Mouse (Mus musculus) liver, postnatal 0 days (tissue): ENCODE measurements around the gene Foxc2. TPM values are rescaled to one million over a fixed set of nuclear protein-coding genes. Genes with fewer than 3 reads are reported as not detected.

Source experiments
- ATAC-seq: fragments of 200-750 bp; cut with Nextera tagmentation; 2 replicates; pipeline ENCODE4 v1.8.0; 2017; ENCODE audit warnings: mild to moderate bottlenecking, moderate library complexity
- DNase-seq: peaks from one replicate; pipeline ENCODE4 v3.0.0-alpha.2; 2016
- H3K27ac ChIP-seq: fragments of 300-500 bp; sonication (generic); 2 replicates; pipeline ENCODE4 v1.5.1; 2014; ENCODE audit warnings: antibody characterized with exemption, moderate library complexity, mild to moderate bottlenecking, low read depth
- H3K27me3 ChIP-seq: fragments of 300-500 bp; sonication (generic); 2 replicates; pipeline ENCODE4 v1.6.1; 2014; ENCODE audit warnings: low read length, control low read depth, mixed read lengths; ENCODE audit not compliant: insufficient read depth
- H3K36me3 ChIP-seq: fragments of 300-500 bp; sonication (generic); replicated peaks from 2 replicates; pipeline ENCODE4 v1.6.1; 2014; ENCODE audit warnings: mild to moderate bottlenecking, control low read depth, low read length, moderate library complexity, mixed read lengths; ENCODE audit not compliant: insufficient read depth
- H3K4me1 ChIP-seq: fragments of 300-500 bp; sonication (generic); 2 replicates; pipeline ENCODE4 v1.6.1; 2014; ENCODE audit warnings: antibody characterized with exemption, mild to moderate bottlenecking, control low read depth; ENCODE audit not compliant: insufficient read depth
- H3K4me2 ChIP-seq: fragments of 300-500 bp; sonication (generic); 2 replicates; pipeline ENCODE4 v1.6.1; 2014; ENCODE audit warnings: low read depth, mild to moderate bottlenecking, low read length, moderate library complexity, mixed read lengths
- H3K4me3 ChIP-seq: fragments of 300-500 bp; sonication (generic); 2 replicates; pipeline ENCODE4 v1.5.1; 2014; ENCODE audit warnings: low read depth, low read length
- H3K9ac ChIP-seq: fragments of 300-500 bp; sonication (generic); replicated peaks from 2 replicates; pipeline ENCODE4 v1.6.1; 2014; ENCODE audit warnings: mild to moderate bottlenecking, moderate library complexity
- H3K9me3 ChIP-seq: fragments of 300-500 bp; sonication (generic); 2 replicates; pipeline ENCODE4 v1.6.1; 2016; ENCODE audit warnings: mild to moderate bottlenecking, control low read depth, low read length, mixed read lengths
- CTCF ChIP-seq: sonication (generic); IDR thresholded peaks from 2 replicates; pipeline ENCODE4 v1.5.1; 2016; ENCODE audit warnings: antibody characterized with exemption, low read depth
- EP300 ChIP-seq: IDR thresholded peaks from 2 replicates; pipeline ENCODE4 v1.6.1; 2016; ENCODE audit warnings: antibody characterized with exemption, low read depth, mild to moderate bottlenecking
- WGBS: fragments of 180-500 bp; shearing (Covaris S2); extraction: QIAGEN DNeasy Blood & Tissue Kit; methylation state at CpG from one replicate; pipeline ENCODE4 v1.1.7; 2014; ENCODE audit not compliant: insufficient replicate concordance; 5-methylcytosine and 5-hydroxymethylcytosine counted together
- polyA plus RNA-seq: library from polyadenylated mRNA; unstranded; fragments of >200 nt; fragmentation: Nextera tagmentation; extraction: Ambion mirVana; gene quantifications from 2 replicates; pipeline ENCODE4 v1.2.1, GENCODE M21; 2015

Foxc2 gene
- polyA plus RNA-seq, 1 experiment from 2014 or later: 0.05 TPM

DNA sequence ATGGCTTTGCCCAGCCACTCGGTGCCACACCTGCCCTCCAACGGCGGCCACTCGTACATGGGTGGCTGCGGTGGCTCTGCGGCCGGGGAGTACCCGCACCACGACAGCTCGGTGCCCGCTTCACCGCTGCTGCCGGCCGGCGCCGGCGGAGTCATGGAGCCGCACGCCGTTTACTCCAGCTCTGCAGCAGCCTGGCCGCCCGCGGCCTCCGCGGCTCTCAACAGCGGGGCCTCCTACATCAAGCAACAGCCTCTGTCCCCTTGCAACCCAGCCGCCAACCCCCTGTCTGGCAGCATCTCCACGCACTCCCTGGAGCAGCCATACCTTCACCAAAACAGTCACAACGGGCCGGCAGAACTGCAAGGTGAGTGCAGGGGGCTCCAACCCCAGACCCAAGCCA is 31.0 kb upstream of the Foxc2 start:
- no peak for ATAC-seq

DNA sequence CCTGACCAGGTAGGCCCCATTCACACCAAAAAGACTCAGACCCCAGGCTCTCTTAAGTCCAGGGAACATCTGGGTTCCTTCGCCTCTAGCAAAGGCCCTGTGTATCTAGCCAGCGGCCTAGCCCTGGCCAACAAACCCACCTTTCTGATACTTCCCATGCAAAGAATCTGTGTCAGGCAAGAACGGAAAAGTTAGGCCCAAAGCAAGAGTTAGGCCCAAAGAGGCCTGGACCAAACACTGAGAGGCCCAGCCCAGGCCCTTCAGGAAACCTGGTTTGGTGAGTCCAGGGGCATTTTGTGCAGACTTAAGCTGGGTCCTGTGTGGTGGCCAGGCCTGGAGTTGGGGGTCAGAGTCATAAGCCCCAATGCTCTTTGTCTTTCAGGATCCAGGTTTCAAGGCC is 30.4 kb upstream of the Foxc2 start:
- no peaks in the 10 kb centered on the region for H3K36me3 ChIP-seq
- DNase-seq (no peak), ATAC-seq (no peak)
- no peaks in the 10 kb centered on the region for H3K4me1 ChIP-seq
- H3K27me3 ChIP-seq: peaks cover 99% of the 10 kb centered on the region
- no peak for TF ChIP-seq EP300
- no peak for TF ChIP-seq CTCF
- peak overlapping the region; percentile 49 for H3K4me3 ChIP-seq
- H3K9ac ChIP-seq: no peak overlapping the region
- no peaks in the 10 kb centered on the region for H3K9me3 ChIP-seq
- 73% methylated on average over 3 of the region's 3 CpGs for WGBS
- peak overlapping the region; percentile 18; the same call in 1 of the 2 replicates for H3K4me2 ChIP-seq
- no peak overlapping the region for H3K27ac ChIP-seq

More for the DNA sequence above, 31.0 kb upstream of the Foxc2 start:
- WGBS: 7% methylated on average over 30 of the region's 30 CpGs
- no peaks in the 10 kb centered on the region for H3K9me3 ChIP-seq
- no peak overlapping the region for H3K27ac ChIP-seq
- peak overlapping the region; percentile 4 for H3K9ac ChIP-seq
- peak overlapping the region; percentile 49 for H3K4me3 ChIP-seq
- no peaks in the 10 kb centered on the region for H3K4me1 ChIP-seq
- peak overlapping the region; percentile 18; the same call in 1 of the 2 replicates for H3K4me2 ChIP-seq
- TF ChIP-seq EP300 (no peak), CTCF (no peak)
- DNase-seq: no peak
- peaks cover 99% of the 10 kb centered on the region for H3K27me3 ChIP-seq
- H3K36me3 ChIP-seq: no peaks in the 10 kb centered on the region

DNA sequence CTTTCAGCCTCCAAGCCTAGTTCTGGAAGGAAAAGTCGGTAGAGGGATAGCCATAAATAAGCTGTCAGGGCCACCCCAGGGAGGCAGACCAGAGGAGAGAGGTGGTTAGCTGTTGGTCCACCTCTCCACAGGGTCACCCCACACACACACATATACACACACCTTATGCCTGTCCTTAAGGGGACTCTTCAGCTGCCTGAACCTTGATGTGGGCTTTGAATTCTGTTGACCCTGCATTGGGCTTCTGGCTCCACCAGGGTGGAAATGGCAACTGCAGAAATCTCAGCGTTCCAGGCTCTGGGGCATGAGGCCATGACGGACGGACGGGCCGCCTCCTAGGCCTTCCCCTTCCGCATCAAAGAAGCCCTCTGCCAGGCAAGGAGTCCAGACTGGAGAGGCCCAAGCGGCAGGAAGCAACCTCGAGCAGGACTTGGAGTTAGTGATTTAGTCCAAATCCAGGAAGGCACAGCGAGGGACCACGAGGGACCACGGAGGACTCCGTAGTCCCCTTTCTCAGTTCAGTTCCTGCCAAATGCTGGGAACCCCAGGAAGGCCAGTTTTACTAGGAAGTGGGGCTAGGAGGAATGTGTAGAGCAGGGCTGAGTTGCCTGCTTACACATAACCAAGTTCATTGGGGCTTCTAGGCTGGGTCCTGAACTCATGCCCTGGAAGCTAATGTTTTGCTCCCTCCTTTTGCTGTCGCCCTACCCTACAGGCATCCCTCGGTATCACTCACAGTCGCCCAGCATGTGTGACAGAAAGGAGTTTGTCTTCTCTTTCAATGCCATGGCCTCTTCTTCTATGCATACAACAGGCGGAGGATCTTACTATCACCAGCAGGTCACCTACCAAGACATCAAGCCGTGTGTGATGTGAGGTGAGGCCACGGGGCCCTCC is 29.7 kb upstream of the Foxc2 start:
- 33% methylated on average over 19 of the region's 19 CpGs for WGBS
- no peaks in the 10 kb centered on the region for H3K36me3 ChIP-seq
- peak overlapping the region; percentile 26; the same call in 1 of the 2 replicates for H3K9ac ChIP-seq
- peak overlapping the region; percentile 18 for H3K4me2 ChIP-seq
- no peak overlapping the region for H3K27ac ChIP-seq
- TF ChIP-seq CTCF (no peak), EP300 (no peak)
- H3K4me1 ChIP-seq: no peaks in the 10 kb centered on the region
- peaks cover 99% of the 10 kb centered on the region for H3K27me3 ChIP-seq
- H3K4me3 ChIP-seq: peak overlapping the region; percentile 49
- no peak for ATAC-seq
- H3K9me3 ChIP-seq: no peaks in the 10 kb centered on the region
- no peak for DNase-seq

DNA sequence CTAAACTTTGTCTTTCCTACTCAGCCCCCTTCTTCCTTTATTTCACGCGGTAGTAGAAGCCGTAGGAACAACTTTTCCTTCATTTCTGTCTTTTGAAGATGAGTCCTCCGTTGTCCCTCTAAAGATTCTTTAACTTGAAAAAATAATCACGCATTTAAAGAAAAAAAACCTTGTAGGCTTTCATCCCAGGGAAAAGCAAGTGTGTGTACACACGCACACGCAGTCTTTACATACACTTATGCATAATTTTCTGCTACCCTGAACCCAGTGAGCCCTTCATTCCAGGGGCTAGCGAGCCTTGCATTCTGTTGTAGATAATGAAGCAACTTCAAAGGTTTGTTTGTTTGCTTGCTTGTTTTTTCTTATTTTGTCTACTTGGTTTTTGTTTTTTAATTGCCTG is 27.7 kb upstream of the Foxc2 start:
- H3K4me2 ChIP-seq: peak overlapping the region; percentile 16; the same call in 1 of the 2 replicates
- no peak overlapping the region for H3K9ac ChIP-seq
- TF ChIP-seq EP300: no peak
- TF ChIP-seq CTCF: no peak
- no peak overlapping the region for H3K4me3 ChIP-seq
- peaks cover 95% of the 10 kb centered on the region for H3K27me3 ChIP-seq
- WGBS: 20% methylated on average over 8 of the region's 8 CpGs
- H3K27ac ChIP-seq: no peak overlapping the region
- no peaks in the 10 kb centered on the region for H3K4me1 ChIP-seq
- ATAC-seq (no peak), DNase-seq (no peak)
- no peaks in the 10 kb centered on the region for H3K36me3 ChIP-seq
- H3K9me3 ChIP-seq: no peaks in the 10 kb centered on the region

DNA sequence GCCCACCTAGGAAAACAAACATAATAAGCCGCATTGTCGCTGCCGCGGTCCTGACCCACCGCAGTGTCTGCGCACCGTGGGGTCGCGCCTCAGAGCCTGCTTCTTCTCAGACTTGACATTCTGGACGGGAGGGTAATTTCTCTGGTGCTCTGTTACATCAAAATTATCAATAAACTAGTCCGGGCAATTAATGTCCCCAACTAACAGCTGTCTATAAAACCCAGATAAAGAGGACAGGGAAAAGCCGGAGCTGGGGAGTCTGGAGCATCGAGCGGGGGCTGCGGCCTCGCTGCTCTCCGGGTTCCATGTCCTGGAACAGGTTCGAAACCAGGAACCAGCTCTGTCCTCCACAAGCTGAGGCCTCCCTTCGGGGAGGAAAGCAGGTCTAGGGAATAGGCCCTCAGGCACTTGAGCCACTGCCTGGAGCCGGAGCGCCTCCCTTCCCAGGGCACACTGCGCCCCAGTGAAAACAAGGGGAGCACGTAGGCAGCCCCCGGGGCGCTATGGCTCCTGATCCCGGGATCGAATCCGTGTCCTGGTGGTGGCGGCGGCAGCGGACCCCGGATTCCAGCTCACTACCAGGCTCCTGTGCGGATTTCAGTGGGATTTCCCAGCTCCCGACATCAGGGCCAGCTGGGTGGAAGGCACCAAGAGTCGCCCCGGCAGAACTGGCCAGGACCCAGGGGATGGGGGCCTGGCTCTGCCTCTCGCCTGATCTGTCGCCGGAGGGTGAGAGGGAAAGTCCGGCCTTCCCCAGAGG is 26.9 kb upstream of the Foxc2 start:
- Histone ChIP-seq H3K4me3 (no peak overlapping the region), H3K9me3 (no peaks in the 10 kb centered on the region), H3K27me3 (peaks cover 93% of the 10 kb centered on the region), H3K4me2 (peak overlapping the region; percentile 16), H3K4me1 (no peaks in the 10 kb centered on the region), H3K36me3 (no peaks in the 10 kb centered on the region), H3K9ac (no peak overlapping the region), H3K27ac (peak overlapping the region; percentile 11; the same call in 1 of the 2 replicates)
- DNase-seq (no peak), ATAC-seq (no peak)
- TF ChIP-seq CTCF (no peak), EP300 (no peak)
- WGBS: 9% methylated on average over 40 of the region's 40 CpGs
